Mouse (Mus musculus): ENCODE measurements around the gene Rnf6.

DNA sequence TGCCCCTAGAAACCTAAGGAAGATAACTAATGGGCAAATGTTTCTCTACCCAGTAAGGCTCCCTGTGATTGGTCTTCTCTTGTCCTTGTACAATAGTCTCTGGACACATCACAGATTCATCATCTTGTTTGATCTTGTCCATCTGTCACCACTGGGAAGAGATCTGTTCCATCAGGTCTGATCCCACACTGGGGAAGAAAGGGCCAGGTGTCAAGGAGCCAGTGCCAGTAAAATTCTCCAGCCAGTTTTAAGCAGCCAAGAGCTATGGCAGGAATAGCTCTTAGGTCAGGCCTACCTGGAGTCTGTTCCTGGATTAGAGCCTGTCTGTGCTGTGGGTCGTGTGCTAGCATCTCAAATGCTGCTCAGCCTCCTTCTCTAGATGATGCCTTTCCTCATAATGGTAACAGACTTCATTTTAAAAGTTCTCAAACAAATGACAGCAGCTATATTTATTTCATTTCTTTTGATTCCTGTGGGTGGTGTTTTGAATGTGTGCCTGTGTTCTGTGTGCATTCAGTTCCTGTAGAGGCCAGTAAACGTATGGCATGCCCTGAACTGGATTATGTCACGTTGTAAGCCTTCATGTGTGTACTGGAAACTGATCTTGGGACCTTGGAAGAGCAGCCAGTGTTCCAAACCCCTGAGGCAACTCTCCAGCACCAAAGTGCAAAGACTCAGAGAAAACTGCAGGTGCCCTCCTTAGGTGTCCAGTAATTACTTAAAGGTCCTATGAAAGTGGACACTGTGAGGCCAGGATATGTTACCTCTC lies 30.7 kb downstream of the Rnf6 start:
- TF ChIP-seq CTCF (IDR thresholded peaks at IDR 0.05; ENCODE audit: low read depth) (no peak), EP300 (IDR thresholded peaks at IDR 0.05; ENCODE audit: low read depth) (no peak)

Measured in heart, postnatal 0 days (tissue).